Mouse (Mus musculus) ES-Bruce4 (cell line): Measurements from ENCODE around the gene Dlgap4. TPM values are rescaled to one million over a fixed set of nuclear protein-coding genes. Genes with fewer than 3 reads are reported as not detected.

ENCODE experiments used
- H3K27ac ChIP-seq: 2 replicates; pipeline ENCODE4 v1.5.1; 2012; ENCODE audit warnings: low read length, inconsistent platforms; ENCODE audit not compliant: insufficient read depth
- H3K27me3 ChIP-seq: 2 replicates; pipeline ENCODE4 v1.6.1; 2012; ENCODE audit warnings: mild to moderate bottlenecking, low read length, inconsistent platforms; ENCODE audit not compliant: control insufficient read depth, poor library complexity, insufficient read depth, severe bottlenecking
- H3K36me3 ChIP-seq: 2 replicates; pipeline ENCODE4 v1.6.1; 2012; ENCODE audit warnings: inconsistent platforms, mild to moderate bottlenecking, low read length, moderate library complexity; ENCODE audit not compliant: control insufficient read depth, poor library complexity, insufficient read depth, severe bottlenecking
- H3K4me1 ChIP-seq: one replicate; pipeline ENCODE4 v1.8.1; 2011; ENCODE audit warnings: low read length; ENCODE audit not compliant: control insufficient read depth, insufficient read depth
- H3K4me3 ChIP-seq: 2 replicates; pipeline ENCODE4 v1.5.1; 2011; ENCODE audit warnings: low read depth, mild to moderate bottlenecking, low read length
- H3K9ac ChIP-seq: 2 replicates; pipeline ENCODE4 v1.6.1; 2012; ENCODE audit warnings: low read depth, mild to moderate bottlenecking, inconsistent platforms; ENCODE audit not compliant: poor library complexity, severe bottlenecking
- H3K9me3 ChIP-seq: replicated peaks from 2 replicates; pipeline ENCODE4 v1.6.1; 2012; ENCODE audit warnings: mild to moderate bottlenecking, low read length, inconsistent platforms; ENCODE audit not compliant: control insufficient read depth, poor library complexity, insufficient read depth, severe bottlenecking
- CTCF ChIP-seq: IDR thresholded peaks from one replicate; pipeline ENCODE4 v1.8.1; 2011; ENCODE audit warnings: low read depth, low read length
- EP300 ChIP-seq: IDR thresholded peaks from 2 replicates; pipeline ENCODE4 v1.6.1; 2011; ENCODE audit warnings: low read depth, low read length; ENCODE audit not compliant: insufficient read depth
- POLR2A ChIP-seq: IDR thresholded peaks from one replicate; pipeline ENCODE4 v1.8.1; 2011; ENCODE audit warnings: low read length; ENCODE audit not compliant: insufficient read depth
- polyA plus RNA-seq: library from polyadenylated mRNA; stranded (reverse); fragments of >200 nt; gene quantifications from 2 replicates; pipeline ENCODE4 v1.2.4, GENCODE M21; 2011; ENCODE audit warnings: low read depth; ENCODE audit not compliant: missing spikeins, insufficient read depth, insufficient read length

Dlgap4 gene
- polyA plus RNA-seq, 1 experiment = 60.6 TPM

- Histone ChIP-seq H3K9me3 (no peaks in the 10 kb centered on the region), H3K4me1 (peaks cover 8% of the 10 kb centered on the region), H3K27me3 (no peaks in the 10 kb centered on the region), H3K4me3 (peak overlapping the region; percentile 67), H3K36me3 (no peaks in the 10 kb centered on the region), H3K9ac (peak overlapping the region; percentile 92), H3K27ac (peak overlapping the region; percentile 11)
- no peak for TF ChIP-seq EP300
- TF ChIP-seq POLR2A = no peak
- TF ChIP-seq CTCF = no peak
Observed at GRCm38 (mm10) chr2:156719549-156720312, 106.2 kb downstream of the Dlgap4 start.

DNA sequence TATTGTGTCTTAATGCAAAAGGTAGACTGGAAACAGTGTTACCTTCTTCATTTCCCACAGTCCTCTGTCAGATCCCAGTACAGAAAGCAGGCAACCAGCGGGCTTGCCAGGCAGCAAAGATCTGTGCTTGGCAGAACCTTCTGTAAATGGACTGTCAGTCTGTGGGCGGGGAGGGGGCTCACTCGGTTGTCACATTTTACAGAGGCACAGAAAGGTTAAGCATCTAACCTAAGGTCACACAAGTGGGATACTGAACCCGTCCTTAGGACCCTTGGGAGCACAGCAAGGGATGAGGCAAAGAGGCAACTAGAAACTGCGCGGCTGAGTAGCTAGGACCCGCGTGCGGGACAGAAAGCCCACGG is 106.8 kb downstream of the Dlgap4 start:
- peak overlapping the region; percentile 92 for H3K9ac ChIP-seq
- no peaks in the 10 kb centered on the region for H3K27me3 ChIP-seq
- H3K4me3 ChIP-seq = peak overlapping the region; percentile 67
- H3K36me3 ChIP-seq = no peaks in the 10 kb centered on the region
- H3K4me1 ChIP-seq = peaks cover 8% of the 10 kb centered on the region
- H3K9me3 ChIP-seq = no peaks in the 10 kb centered on the region
- H3K27ac ChIP-seq = peak overlapping the region; percentile 11
- no peak for TF ChIP-seq EP300
- TF ChIP-seq POLR2A = no peak
- TF ChIP-seq CTCF = no peak

DNA sequence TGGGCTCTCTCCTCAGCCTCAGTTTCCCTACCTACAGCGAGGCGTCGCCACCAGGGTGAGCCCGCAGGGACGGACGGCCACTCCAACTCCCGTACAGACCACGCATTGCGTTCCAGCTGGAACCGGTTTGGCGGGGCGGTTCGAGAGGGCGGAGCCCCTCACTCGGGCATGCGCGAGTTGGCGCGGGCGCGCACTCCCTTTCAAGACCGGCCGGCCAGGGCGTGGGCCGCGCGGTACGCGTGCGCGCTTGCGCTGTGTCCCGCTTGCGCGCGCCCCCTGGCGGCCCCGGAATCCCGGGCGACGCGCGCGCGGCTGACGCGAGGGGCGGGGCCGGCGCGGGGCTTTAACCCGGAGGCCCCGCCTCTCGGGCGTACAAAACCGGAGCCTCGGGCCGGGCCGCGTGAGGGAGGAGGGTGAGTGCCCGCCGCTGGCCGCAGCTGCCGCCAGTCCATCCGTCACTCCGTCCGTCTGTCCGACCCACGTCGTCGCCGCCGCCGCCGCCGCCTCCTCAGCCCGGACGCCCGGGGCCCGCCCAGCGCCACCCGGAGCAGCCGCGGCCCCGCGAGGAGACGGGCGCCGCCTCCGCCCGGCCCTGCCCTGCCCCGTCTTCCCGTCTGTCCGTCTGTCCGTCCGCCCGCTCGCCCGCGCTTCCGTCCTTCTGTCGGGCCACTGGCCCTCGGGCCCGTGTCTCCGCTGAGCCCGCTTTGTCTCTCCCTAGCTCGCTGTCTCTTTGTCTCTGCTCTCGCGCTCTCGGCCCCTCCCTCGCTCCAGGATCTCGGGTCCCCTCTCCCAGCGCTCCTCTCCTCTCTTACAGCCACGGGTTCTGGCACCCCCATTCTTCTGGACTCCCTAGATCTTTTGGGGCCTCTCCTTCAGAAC is 107.4 kb downstream of the Dlgap4 start:
- Histone ChIP-seq H3K9me3 (no peaks in the 10 kb centered on the region), H3K4me1 (peaks cover 8% of the 10 kb centered on the region), H3K9ac (peak overlapping the region; percentile 92), H3K4me3 (peak overlapping the region; percentile 92), H3K27me3 (no peaks in the 10 kb centered on the region), H3K27ac (peak overlapping the region; percentile 11), H3K36me3 (no peaks in the 10 kb centered on the region)
- TF ChIP-seq CTCF = peak; percentile 46
- TF ChIP-seq POLR2A = peak; percentile 75
- TF ChIP-seq EP300 = peak; percentile 72; the same call in 1 of the 2 replicates

DNA sequence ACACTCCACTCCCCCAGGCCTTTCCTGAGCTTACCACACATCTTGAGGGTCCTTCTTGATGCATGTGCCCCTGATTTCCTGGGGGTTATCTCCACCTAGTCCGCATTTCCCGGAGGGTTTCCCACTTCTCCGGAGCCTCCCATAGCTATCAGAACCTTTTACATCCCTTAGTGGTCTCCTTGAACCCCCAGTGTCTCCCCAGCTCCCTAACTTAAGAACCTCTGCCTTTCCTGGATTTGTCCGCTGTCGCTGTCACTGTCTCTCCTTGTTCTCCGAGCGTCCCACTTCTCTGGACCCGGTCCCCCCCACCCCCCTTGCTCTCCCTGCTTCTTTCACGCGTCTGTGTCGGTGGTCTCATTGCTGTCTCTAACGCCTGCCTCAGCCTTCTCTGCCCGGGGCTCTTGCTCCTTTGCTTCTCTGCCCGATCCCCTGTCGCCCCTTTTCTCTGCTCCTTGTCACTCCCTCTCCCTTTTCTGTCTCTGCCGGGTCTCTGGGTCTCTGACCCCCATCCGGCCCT is 108.1 kb downstream of the Dlgap4 start:
- H3K27ac ChIP-seq = no peak overlapping the region
- peak overlapping the region; percentile 92 for H3K9ac ChIP-seq
- H3K36me3 ChIP-seq = no peaks in the 10 kb centered on the region
- no peak for TF ChIP-seq POLR2A
- no peak for TF ChIP-seq CTCF
- TF ChIP-seq EP300 = no peak
- H3K4me1 ChIP-seq = peaks cover 11% of the 10 kb centered on the region
- peak overlapping the region; percentile 92 for H3K4me3 ChIP-seq
- no peaks in the 10 kb centered on the region for H3K9me3 ChIP-seq
- no peaks in the 10 kb centered on the region for H3K27me3 ChIP-seq

GRCm38 (mm10) chr2:156722071-156722575 is 108.6 kb downstream of the Dlgap4 start:
- peak overlapping the region; percentile 92 for H3K9ac ChIP-seq
- no peak for TF ChIP-seq CTCF
- no peak for TF ChIP-seq EP300
- no peak for TF ChIP-seq POLR2A
- peak overlapping the region; percentile 92 for H3K4me3 ChIP-seq
- no peaks in the 10 kb centered on the region for H3K9me3 ChIP-seq
- no peaks in the 10 kb centered on the region for H3K36me3 ChIP-seq
- peaks cover 11% of the 10 kb centered on the region for H3K4me1 ChIP-seq
- H3K27me3 ChIP-seq = no peaks in the 10 kb centered on the region
- no peak overlapping the region for H3K27ac ChIP-seq
